Mouse (Mus musculus) hindbrain, embryonic 12.5 days (tissue): ENCODE data around the gene Prpf3. TPM values are rescaled to one million over a fixed set of nuclear protein-coding genes. Genes with fewer than 3 reads are reported as not detected.
"Not testable (repeated sequence)": the region's sequence is repeated elsewhere in the genome, so short reads cannot be mapped to it uniquely, and the experiment has no call there.

ENCODE experiments used
- ATAC-seq: fragments of 200-750 bp; cut with Nextera tagmentation; 2 replicates; pipeline ENCODE4 v1.8.0; 2017; ENCODE audit warnings: moderate TSS enrichment; ENCODE audit not compliant: low FRiP score
- H3K27ac ChIP-seq: fragments of 300-500 bp; sonication (generic); 2 replicates; pipeline ENCODE4 v1.5.1; 2016; ENCODE audit warnings: mild to moderate bottlenecking
- H3K27me3 ChIP-seq: fragments of 300-500 bp; sonication (generic); 2 replicates; pipeline ENCODE4 v1.6.1; 2016; ENCODE audit warnings: mild to moderate bottlenecking
- H3K36me3 ChIP-seq: fragments of 300-500 bp; sonication (generic); 2 replicates; pipeline ENCODE4 v1.6.1; 2016; ENCODE audit warnings: mild to moderate bottlenecking
- H3K4me1 ChIP-seq: fragments of 300-500 bp; sonication (generic); 2 replicates; pipeline ENCODE4 v1.6.1; 2016
- H3K4me2 ChIP-seq: fragments of 300-500 bp; sonication (generic); replicated peaks from 2 replicates; pipeline ENCODE4 v1.6.1; 2016; ENCODE audit warnings: mild to moderate bottlenecking
- H3K4me3 ChIP-seq: fragments of 300-500 bp; sonication (generic); 2 replicates; pipeline ENCODE4 v1.5.1; 2016; ENCODE audit warnings: mild to moderate bottlenecking
- H3K9ac ChIP-seq: fragments of 300-500 bp; sonication (generic); 2 replicates; pipeline ENCODE4 v1.6.1; 2016; ENCODE audit warnings: mild to moderate bottlenecking, moderate library complexity
- H3K9me3 ChIP-seq: fragments of 300-500 bp; sonication (generic); replicated peaks from 2 replicates; pipeline ENCODE4 v1.6.1; 2016; ENCODE audit warnings: mild to moderate bottlenecking
- WGBS: fragments of 180-500 bp; shearing (Covaris S2); methylation state at CpG from one replicate; pipeline ENCODE4 v1.1.7; 2016; 5-methylcytosine and 5-hydroxymethylcytosine counted together
- polyA plus RNA-seq: library from polyadenylated mRNA; unstranded; fragments of >200 nt; fragmentation: Nextera tagmentation; extraction: Ambion mirVana; gene quantifications from 2 replicates; pipeline ENCODE4 v1.2.1, GENCODE M21; 2016

Gene Prpf3
- polyA plus RNA-seq, 1 experiment from 2014 or later, result 56.9 TPM

- Histone ChIP-seq H3K36me3 (peaks cover 14% of the 10 kb centered on the region), H3K9me3 (no peaks in the 10 kb centered on the region), H3K27ac (no peak overlapping the region), H3K9ac (no peak overlapping the region), H3K4me3 (no peak overlapping the region), H3K4me2 (no peak overlapping the region), H3K4me1 (no peaks in the 10 kb centered on the region), H3K27me3 (no peaks in the 10 kb centered on the region)
- no peak for ATAC-seq
- 64% methylated on average over 2 of the region's 2 CpGs for WGBS
These were observed 47.3 kb downstream of the Prpf3 start for GRCm38 (mm10) chr3:95808384-95808783.

- not testable (repeated sequence) for H3K9me3 ChIP-seq, H3K27ac ChIP-seq, H3K4me1 ChIP-seq, H3K4me3 ChIP-seq, H3K9ac ChIP-seq, H3K27me3 ChIP-seq, H3K4me2 ChIP-seq, ATAC-seq
- 99% methylated on average over 3 of the region's 6 CpGs for WGBS
- peaks cover 14% of the 10 kb centered on the region for H3K36me3 ChIP-seq
These were observed 48.1 kb downstream of the Prpf3 start for GRCm38 (mm10) chr3:95807630-95808029.

GRCm38 (mm10) chr3:95806677-95807076 is 49.0 kb downstream of the Prpf3 start:
- Histone ChIP-seq H3K9me3 (no peaks in the 10 kb centered on the region), H3K9ac (no peak overlapping the region), H3K4me3 (no peak overlapping the region), H3K36me3 (peaks cover 14% of the 10 kb centered on the region), H3K4me2 (no peak overlapping the region), H3K27me3 (no peaks in the 10 kb centered on the region), H3K27ac (no peak overlapping the region), H3K4me1 (no peaks in the 10 kb centered on the region)
- ATAC-seq, result no peak
- WGBS, result 93% methylated on average over 1 of the region's 1 CpGs

- no peak for ATAC-seq
- no peaks in the 10 kb centered on the region for H3K9me3 ChIP-seq
- no peaks in the 10 kb centered on the region for H3K4me1 ChIP-seq
- H3K27ac ChIP-seq, result no peak overlapping the region
- no peak overlapping the region for H3K4me3 ChIP-seq
- peaks cover 14% of the 10 kb centered on the region for H3K36me3 ChIP-seq
- 98% methylated on average over 4 of the region's 4 CpGs for WGBS
- H3K9ac ChIP-seq, result no peak overlapping the region
- H3K4me2 ChIP-seq, result no peak overlapping the region
- H3K27me3 ChIP-seq, result no peaks in the 10 kb centered on the region
These were observed 51.8 kb downstream of the Prpf3 start for GRCm38 (mm10) chr3:95803851-95804250.

- H3K9me3 ChIP-seq, result no peaks in the 10 kb centered on the region
- no peak overlapping the region for H3K9ac ChIP-seq
- 91% methylated on average over 4 of the region's 4 CpGs for WGBS
- H3K4me1 ChIP-seq, result no peaks in the 10 kb centered on the region
- no peak overlapping the region for H3K27ac ChIP-seq
- H3K27me3 ChIP-seq, result no peaks in the 10 kb centered on the region
- no peaks in the 10 kb centered on the region for H3K36me3 ChIP-seq
- no peak overlapping the region for H3K4me3 ChIP-seq
- no peak overlapping the region for H3K4me2 ChIP-seq
- no peak for ATAC-seq
These were observed 56.9 kb downstream of the Prpf3 start for GRCm38 (mm10) chr3:95798756-95799155.

GRCm38 (mm10) chr3:95794299-95794698 is 61.4 kb downstream of the Prpf3 start:
- H3K4me2 ChIP-seq, result no peak overlapping the region
- WGBS, result 94% methylated on average over 1 of the region's 1 CpGs
- no peak overlapping the region for H3K4me3 ChIP-seq

GRCm38 (mm10) chr3:95793662-95794061 is 62.0 kb downstream of the Prpf3 start:
- Histone ChIP-seq H3K27me3 (no peaks in the 10 kb centered on the region), H3K4me2 (no peak overlapping the region), H3K36me3 (0 out of 2 replicates have a peak, but pooled peaks cover under 1% of the 10 kb centered on the region), H3K4me3 (no peak overlapping the region), H3K4me1 (no peaks in the 10 kb centered on the region), H3K27ac (no peak overlapping the region), H3K9me3 (no peaks in the 10 kb centered on the region), H3K9ac (no peak overlapping the region)
- 79% methylated on average over 2 of the region's 2 CpGs for WGBS
- no peak for ATAC-seq

More at GRCm38 (mm10) chr3:95794299-95794698, 61.4 kb downstream of the Prpf3 start:
- ATAC-seq, result no peak
- Histone ChIP-seq H3K27ac (no peak overlapping the region), H3K27me3 (no peaks in the 10 kb centered on the region), H3K9me3 (no peaks in the 10 kb centered on the region), H3K36me3 (no peaks in the 10 kb centered on the region), H3K4me1 (no peaks in the 10 kb centered on the region), H3K9ac (no peak overlapping the region)

GRCm38 (mm10) chr3:95785501-95785900 is 70.2 kb downstream of the Prpf3 start:
- WGBS, result 92% methylated on average over 4 of the region's 4 CpGs
- H3K9me3 ChIP-seq, result no peaks in the 10 kb centered on the region

More at GRCm38 (mm10) chr3:95785501-95785900, 70.2 kb downstream of the Prpf3 start:
- ATAC-seq, result no peak
- H3K27me3 ChIP-seq, result no peaks in the 10 kb centered on the region
- H3K4me3 ChIP-seq, result no peak overlapping the region
- H3K4me2 ChIP-seq, result no peak overlapping the region
- H3K27ac ChIP-seq, result no peak overlapping the region
- no peak overlapping the region for H3K9ac ChIP-seq
- H3K4me1 ChIP-seq, result no peaks in the 10 kb centered on the region
- H3K36me3 ChIP-seq, result peaks cover 58% of the 10 kb centered on the region

Other genes starting within 250 kb of the Prpf3 start
- gene Ensa, start 230.9 kb downstream of the Prpf3 start, polyA plus RNA-seq, result 91.3 and 97.5 TPM in 2 replicates
- gene Mcl1, start 197.1 kb downstream of the Prpf3 start, polyA plus RNA-seq, result 86.4 TPM in 2 replicates
- gene Adamtsl4, start 168.0 kb downstream of the Prpf3 start, polyA plus RNA-seq, result 0.65 and 1.2 TPM in 2 replicates
- 12.6 and 13.2 TPM in 2 replicates for gene Ecm1, start 116.3 kb downstream of the Prpf3 start, polyA plus RNA-seq
- 39.5 and 45.9 TPM in 2 replicates for gene Tars2, start 95.7 kb downstream of the Prpf3 start, polyA plus RNA-seq
- gene Rprd2, start 37.0 kb downstream of the Prpf3 start, polyA plus RNA-seq, result 28.3 and 29.6 TPM in 2 replicates
- gene Mrps21, start 15.6 kb upstream of the Prpf3 start, polyA plus RNA-seq, result 309 and 346 TPM in 2 replicates
- 4.0 and 7.7 TPM in 2 replicates for gene Ciart, start 26.4 kb upstream of the Prpf3 start, polyA plus RNA-seq
- gene BC028528, start 36.1 kb upstream of the Prpf3 start, polyA plus RNA-seq, result 9.2 and 12.1 TPM in 2 replicates
- 32.4 and 36.8 TPM in 2 replicates for gene Aph1a, start 38.1 kb upstream of the Prpf3 start, polyA plus RNA-seq
- 12.8 and 13.8 TPM in 2 replicates for gene Car14, start 48.8 kb upstream of the Prpf3 start, polyA plus RNA-seq
- gene Anp32e, start 73.4 kb upstream of the Prpf3 start, polyA plus RNA-seq, result 265 and 297 TPM in 2 replicates
- 77.4 and 79.3 TPM in 2 replicates for gene Plekho1, start 140.1 kb upstream of the Prpf3 start, polyA plus RNA-seq
- 45.4 and 48.3 TPM in 2 replicates for gene Vps45, start 202.6 kb upstream of the Prpf3 start, polyA plus RNA-seq
- 17.3 and 18.2 TPM in 2 replicates for gene Otud7b, start 248.6 kb upstream of the Prpf3 start, polyA plus RNA-seq